Mouse (Mus musculus) liver, embryonic 14.5 days (tissue): ENCODE measurements around the gene Ddhd1.

Experiments used
- CTCF ChIP-seq: IDR thresholded peaks from 2 replicates; pipeline ENCODE4 v1.5.1; 2016; ENCODE audit warnings: antibody characterized with exemption, low read depth, control low read depth
- EP300 ChIP-seq: IDR thresholded peaks from 2 replicates; pipeline ENCODE4 v1.6.1; 2016; ENCODE audit warnings: antibody characterized with exemption, low read depth

- TF ChIP-seq CTCF (no peak), EP300 (no peak)
Measured at GRCm38 (mm10) chr14:45668325-45668724, 10.4 kb upstream of the Ddhd1 start.
